Mouse (Mus musculus): ENCODE results near the gene Cntn1.

Gene Cntn1

DNA sequence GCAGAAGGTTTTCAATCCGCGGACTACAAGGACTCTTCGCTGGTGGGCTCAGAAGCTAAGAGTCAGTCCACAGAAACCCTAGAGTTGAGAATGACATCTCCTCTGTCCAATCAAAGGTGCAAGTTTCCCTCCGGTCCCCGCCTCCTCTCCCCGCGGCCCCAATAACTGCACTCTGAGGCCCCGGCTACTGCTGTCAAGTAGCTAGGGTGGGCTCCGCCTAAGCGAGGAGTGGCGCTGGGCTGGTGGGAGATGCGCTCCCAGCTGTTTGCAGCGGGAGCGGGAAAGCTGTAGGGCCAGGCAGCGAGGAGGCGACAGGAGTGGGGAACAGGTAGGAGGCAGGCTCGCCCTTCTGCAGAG is at the start of gene Cntn1:
Cntn1 (plus strand) TSS at position 170 of the 357 bp plus-strand sequence.
- DNase-seq (ENCODE audit: low spot score in 2 of 2): peak; percentile 87 to 88

DNA sequence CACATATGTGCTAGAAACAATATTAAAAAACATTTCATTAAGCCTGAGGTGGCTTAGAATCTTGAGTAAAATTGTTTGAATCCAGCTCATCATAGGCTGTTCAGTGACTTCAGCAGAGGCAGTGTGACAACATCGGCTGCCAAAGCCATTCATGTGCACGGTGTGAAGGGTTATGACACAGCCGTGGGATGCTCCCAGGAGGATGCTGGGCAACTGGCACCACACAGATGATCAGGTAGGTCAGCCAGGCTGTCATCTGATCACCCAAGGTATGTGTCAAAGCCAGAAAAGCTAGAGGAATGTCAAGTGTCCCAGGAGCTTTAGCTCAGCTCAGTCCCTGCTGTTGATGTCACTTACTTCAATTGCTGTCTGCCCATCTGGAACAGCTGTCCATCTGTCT is 49.5 kb upstream of the Cntn1 start:
- no peak for DNase-seq (ENCODE audit: low spot score in 2 of 2)

DNA sequence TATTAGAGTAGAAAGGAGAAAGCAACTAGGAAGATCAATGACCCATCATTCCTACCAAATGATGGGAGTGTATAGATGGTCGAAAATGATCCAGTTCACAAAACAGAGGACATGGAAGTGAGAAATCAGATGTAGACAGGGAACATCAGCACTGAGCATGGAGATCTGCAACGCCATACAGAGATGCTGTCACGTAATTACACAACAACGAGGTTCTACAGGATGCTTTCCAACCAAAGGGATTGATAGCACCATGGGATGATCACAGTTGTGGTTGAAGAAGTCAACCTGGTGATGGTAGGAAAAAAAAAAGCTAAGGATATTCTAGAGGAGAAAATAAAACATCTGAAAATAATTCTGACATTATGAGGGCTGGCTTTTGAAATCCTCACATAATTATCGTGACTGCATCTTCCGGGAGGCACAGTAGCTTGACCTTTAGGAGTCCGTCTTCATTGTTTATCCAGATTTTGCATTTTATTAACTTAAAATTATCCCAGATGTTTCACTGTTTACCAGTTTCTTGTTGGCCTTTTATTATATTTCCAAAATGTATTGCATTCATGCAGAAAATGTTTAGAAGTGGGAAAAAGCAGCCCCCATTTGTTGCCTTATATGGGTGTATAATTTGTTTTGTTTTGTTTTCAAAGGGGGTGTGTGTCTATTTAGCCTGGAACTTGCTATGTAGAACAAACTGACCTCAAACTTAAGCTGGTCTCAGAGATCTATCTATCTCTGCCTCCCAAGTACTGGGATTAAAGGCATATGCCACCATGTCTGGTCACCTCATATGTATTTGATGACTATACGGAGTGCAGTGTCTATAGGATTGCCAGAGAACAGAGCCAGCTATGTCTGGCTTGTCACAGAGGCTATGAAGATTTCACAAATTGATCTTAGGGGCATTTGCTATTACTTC is 38.5 kb upstream of the Cntn1 start:
- DNase-seq (ENCODE audit: low spot score in 2 of 2): no peak

DNA sequence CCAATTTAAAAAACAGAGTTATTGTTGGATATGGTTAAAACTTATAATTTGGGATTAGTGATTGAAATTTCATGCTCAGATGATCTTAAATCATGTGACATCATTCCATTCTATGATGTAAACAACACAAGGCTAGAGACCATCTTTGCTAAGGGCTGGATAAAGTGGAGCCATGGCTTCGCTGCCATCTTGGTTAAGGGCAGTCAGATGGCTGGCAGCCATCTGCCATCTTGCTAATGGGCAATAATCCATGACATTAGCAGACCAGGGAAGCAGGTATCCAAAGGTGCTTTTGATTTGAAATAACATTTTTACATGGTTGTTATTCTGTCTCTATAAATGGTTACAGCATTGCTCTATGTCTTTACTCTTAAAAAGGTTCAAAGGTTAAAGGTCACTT is 16.9 kb upstream of the Cntn1 start:
- no peak for DNase-seq (ENCODE audit: low spot score in 2 of 2)

DNA sequence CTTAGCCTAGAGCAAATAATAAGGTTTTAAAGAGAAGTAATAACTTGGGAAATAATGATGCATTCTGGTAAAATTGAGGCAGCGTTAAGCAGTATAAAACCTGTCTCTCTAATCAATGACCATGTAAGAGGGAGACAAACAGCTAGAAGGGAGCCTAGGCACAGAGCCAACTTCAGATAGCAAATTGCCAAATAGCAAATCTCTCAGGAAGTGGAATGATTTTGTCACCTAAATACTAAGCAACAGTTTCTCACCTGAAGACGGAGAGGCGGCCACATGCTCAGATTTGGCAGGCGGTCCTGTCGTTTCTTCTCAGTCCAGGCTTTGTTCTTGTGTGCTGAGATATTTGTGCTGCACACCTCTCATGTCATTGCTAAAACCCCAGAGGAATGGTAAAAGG is 8.4 kb upstream of the Cntn1 start:
- no peak for DNase-seq (ENCODE audit: low spot score in 2 of 2)

DNA sequence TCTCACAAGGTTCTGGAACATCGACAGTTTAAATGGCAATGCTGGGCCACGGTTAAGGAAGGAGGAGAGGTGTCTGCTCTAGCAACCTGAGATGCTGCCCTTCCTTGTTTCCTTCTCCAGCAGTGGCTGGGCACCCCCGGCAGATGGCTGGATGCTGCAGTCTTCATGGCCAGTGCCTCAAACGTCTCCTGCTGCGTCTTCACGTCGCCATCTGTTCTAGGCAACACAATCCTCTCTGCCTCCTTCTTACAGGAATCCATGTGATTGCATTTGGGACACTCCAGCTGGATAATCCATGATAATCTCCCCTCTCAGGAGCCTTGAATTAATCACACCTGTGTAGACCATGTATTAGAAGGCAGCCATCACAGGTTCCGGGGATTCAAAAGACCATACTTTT is 4.9 kb upstream of the Cntn1 start:
- DNase-seq (ENCODE audit: low spot score in 2 of 2): no peak

DNA sequence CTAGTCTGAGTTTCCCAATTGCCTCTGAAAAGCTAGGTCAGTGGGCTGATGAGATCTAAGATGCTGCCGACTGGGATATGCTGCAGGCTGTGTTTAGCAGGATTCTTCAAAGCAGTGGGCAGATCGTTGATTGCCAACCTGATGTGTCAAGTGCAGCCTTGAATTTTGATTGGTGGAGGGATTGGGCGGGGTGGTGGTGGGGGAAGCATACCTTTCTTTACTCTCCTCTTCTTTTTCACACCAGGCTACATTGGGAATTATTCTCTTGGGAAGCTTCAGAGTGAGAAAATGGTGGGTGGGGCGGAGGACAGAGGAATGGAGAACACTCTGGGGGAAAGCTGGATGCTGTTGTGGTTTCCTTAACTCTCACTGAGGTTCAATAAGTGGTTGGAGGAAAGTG is 2.9 kb upstream of the Cntn1 start:
- DNase-seq (ENCODE audit: low spot score in 2 of 2): no peak

DNA sequence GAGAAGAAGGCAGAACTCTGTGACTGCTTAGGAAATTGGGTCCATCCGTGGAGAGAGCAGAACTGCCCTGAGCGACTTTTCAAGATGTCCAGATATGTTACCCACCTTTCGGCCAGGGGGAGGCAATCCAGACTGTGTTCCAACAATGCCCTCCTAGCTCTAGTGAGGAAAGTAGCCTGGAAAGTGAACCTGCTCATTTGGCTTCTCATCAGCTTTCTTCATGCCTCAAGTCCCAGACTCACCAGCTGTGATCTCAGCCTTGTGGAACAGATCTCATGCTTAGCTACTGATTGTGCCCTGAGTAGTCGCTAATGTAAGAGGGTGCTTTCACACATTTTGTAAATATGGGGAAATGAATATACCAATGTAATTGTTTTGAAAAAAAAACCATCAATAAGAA is 2.4 kb upstream of the Cntn1 start:
- DNase-seq (ENCODE audit: low spot score in 2 of 2): no peak

DNA sequence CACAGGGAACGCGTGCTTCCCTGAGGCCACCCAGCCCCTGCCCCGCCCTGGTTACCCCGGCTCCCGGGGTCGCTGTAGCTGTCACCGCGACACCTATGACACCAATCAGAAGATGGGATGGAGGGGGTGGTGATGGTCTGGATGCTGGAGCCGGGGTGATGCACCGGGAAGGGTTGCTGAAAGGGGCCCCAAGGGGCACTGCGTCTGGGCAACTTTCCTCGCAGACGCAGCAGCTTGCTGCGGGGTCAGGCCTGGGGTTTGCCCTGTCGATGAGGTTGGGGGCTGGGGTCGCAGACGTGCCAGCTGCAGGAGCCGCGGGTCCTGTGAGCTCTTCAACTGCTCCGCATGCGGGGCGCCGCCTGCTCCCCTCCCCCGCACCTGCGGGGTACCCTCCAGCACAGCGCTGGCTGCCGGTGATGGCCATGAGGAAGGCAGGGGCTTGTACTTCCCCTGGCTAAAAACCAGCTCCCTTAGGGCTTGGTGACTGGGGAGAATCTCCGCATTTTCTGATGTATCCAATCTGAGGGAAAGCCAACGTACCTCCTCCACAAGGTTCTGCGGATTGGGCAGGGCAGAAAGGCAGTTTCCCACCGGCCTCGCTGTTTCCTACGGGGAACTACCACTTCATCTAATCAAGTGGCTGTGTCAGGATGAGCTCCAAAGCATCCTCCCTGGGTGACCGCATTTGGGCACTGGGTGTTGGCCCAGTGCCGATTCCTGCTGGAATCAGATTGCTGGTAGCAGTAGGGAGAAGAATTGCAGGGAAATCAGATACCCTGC is 578 bp downstream of the Cntn1 start:
- peak; percentile 45 to 51 for DNase-seq (ENCODE audit: low spot score in 2 of 2)

DNA sequence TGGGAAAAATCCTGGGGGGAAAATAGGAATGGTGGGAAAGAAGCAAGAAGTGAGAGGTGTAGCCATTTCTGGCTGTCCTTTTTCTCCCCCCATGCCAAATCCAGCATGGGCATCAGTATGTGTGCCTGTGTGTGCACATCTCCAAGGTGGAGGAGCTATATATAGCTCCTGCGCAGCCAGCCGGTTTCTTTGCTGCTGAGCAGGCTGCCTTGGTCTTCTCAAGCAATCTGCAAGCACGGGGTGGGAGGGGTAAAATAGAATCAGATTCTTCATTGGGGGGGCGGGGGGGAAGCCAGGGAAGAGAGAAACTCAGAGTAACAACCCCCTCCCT is 1.1 kb downstream of the Cntn1 start:
- peak; percentile 40 to 51 for DNase-seq (ENCODE audit: low spot score in 2 of 2)

DNA sequence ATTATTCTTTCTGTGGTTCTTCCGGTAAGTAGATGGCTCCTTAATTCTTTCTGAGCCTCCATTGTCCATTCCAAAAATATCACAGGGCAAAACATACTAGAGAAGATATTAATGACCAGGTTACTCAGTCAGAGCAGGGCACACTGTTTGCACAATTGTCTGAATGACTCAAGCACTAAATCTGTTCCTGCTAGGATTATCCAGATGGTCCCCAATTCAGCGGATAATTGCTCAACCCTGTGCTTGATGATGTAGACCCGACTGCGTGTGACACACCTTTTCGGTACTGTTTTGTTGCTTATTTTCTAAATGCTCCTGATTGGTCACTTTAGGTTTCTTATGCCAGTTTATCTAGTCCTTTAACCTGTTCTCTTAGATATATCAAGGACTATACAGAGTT is 6.6 kb downstream of the Cntn1 start:
- DNase-seq (ENCODE audit: low spot score in 2 of 2): no peak

DNA sequence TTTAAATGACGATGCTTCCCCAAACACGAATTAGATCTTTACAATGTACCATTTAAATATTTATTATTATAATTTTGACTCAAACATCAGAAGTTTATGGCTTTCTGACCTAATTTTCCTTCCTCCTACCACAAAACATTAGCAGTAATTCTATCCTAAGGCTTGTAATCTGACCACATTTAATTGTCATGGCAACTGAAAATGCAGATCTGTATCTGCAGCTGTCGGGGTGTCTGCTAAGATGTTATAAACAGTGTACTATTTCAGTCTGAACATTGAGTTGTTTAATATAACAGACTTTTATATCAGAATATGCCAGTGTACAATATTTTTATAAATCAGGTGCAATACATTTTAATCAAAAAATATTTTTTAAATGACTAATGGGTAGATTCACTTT is 10.0 kb downstream of the Cntn1 start:
- DNase-seq (ENCODE audit: low spot score in 2 of 2): no peak

DNA sequence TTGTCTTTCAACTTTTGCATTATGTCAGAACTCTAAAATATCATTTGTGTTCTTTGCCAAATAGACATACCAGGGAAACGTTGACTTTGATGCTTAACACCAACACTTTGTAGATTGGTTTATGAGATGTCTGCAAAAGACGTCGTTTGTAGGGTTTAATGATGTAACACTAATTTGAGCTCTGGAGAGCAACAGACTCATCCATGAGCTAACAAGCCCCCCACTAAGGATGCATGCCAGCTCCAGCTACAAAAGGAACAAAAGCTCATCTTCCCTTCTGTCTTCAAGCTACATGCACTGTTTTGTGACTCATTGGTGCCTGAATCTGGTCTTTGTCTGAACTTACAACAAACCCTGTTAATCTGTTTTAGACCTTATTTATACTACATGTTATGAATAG is 28.5 kb downstream of the Cntn1 start:
- DNase-seq (ENCODE audit: low spot score in 2 of 2): no peak

DNA sequence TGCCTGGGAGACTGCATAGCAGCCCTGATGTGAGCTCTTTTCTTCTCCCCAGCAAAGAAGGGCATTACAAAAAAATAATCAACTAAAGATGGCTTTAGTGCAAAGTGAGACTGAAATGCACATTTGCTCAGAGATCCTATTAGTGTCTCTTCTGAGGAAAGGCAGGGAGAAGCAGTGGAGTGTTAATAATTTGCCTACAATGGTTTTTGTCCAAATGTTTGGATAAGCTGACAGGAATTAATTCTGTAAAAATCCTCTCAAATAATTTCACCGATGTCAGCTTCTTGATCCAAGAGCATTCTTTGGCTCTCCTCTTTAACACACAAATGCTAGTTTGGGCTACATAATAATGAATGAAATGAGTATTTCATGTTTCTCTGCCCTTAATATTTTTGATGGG is 34.9 kb downstream of the Cntn1 start:
- no peak for DNase-seq (ENCODE audit: low spot score in 2 of 2)

DNA sequence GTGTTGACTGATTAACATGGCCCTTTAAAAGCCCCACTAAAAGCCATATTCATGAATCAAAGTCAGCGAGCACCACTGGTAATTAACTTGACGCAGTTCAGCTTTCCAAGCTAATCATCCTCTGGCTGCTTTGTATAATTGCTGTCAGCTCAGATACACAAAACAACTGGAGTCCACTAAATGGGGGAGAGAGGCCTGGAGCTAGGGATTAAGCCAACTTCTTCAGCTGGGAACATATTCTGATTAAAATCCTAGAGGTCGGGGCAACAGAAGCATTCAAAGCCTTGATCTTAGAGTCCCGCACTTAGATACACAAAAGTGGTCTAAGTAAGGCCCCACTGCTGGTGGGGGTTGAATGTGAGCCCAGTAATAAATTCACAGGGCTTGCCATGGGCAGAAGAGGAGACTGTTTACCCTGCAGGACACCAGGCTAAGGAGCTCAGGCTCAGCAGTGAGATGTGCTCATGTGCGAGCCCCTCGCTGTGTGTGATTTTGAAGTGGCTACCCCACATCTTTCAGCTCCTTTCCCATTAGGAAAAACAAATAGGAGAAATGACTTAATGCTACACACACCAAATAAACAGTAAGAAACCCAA is 36.8 kb downstream of the Cntn1 start:
- no peak for DNase-seq (ENCODE audit: low spot score in 2 of 2)

DNA sequence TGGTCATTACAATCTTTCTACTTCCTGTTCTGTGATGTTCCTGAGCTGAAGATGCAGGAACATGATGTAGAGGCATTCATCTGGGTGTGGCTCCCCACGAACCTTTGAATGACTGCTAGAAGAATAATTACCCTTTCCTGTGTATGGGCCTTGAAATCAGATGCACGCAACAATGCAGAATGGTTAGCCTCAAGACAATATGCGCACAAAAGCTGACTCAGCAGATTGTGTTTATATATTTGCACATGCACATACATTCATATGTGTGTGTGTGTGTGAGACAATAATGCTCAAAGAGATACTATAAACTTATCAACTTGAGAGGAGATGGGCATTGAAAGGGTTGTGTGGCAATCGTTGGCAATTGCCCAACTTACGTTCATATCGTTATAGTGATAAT is 39.8 kb downstream of the Cntn1 start:
- no peak for DNase-seq (ENCODE audit: low spot score in 2 of 2)

DNA sequence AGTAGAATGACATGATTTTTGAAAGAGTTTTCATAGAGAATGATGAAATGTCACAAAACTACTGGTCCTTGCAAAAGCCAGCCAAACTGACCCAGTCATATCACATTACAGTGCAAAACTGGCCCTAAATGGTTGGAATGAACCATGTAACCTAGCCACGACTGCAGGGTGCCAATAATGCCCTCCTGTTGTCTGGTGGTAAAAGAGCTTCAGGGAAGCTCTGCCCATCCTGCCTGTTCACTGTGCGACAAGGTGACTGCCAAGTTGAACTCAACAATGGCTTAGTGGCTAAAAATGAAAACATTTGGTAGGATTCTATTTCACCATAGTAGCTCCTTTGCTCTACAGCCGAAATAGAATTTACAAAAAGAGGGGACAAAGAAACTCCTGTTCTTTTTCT is 41.1 kb downstream of the Cntn1 start:
- no peak for DNase-seq (ENCODE audit: low spot score in 2 of 2)

DNA sequence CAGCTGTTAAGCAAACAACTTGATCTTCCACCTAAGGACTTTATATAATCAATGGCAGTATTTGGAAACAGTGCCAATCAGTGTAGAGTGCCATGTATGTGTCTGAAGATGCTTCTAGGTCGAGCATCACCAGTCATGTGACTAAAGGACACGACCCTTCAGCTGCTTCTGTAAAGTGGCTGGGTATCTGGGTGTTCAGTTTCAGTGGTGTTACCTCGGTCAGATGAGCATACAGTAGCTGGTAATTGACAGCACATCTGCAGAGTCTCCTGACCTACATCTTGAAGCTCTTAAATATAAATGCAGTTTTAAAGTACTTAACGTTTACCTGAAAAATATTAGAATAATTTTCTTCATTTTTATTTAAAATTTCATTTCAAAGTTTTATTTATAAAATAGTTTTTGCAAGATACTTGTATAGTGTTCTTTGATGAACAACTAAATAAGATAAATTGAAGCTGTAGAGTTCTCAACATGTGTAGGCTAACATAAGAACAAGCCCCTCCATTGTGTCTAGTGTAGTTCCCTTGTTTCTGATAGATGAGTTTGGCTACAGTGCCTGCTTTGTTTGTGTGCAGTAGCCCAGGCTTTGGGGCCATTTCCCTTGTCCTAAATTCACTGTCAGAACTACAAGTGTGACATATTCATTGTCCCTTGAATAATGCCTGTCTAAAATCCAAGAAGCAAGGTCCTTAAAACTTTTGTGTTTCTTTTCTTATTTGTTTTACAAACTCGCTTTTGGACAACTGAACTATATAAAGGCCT is 48.6 kb downstream of the Cntn1 start:
- DNase-seq (ENCODE audit: low spot score in 2 of 2): no peak

DNA sequence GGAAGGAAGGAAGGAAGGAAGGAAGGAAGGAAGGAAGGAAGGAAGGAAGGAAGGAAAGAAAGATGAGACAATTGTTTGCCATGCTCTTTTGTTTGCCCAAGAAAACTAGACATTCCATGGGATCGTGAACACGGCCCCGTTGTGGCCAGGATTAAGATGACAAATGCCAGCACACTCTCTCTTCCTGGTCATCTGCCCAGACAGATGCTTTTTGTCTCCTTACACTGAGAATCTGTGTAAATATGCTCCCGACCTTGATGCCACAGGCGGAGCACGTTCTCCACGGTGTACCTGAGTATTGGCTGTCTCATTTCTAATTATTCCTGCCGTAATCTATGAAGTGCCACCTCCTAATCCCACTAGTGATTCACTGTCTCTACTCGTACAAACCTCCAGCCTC is 51.0 kb downstream of the Cntn1 start:
- no peak for DNase-seq (ENCODE audit: low spot score in 2 of 2)

DNA sequence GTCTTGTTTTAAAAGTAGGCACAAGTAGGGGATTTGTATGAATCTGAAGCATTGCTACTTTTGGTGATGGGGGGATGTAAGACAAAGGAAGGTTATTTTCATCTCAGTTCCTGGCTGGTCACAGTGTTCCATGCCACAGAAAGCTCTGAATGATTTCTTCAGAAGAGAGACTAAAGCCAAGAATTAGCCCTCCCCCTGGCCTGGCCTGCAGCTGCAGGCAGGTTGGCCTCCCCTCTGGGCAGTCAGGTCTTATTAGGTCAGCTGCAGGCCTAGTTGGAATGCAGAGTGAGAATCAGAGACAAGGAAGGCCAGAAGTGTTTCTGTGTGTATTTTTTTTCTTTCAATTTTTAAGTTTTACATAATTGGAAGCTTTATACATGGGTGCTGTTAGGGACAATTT is 61.5 kb downstream of the Cntn1 start:
- no peak for DNase-seq (ENCODE audit: low spot score in 2 of 2)

DNA sequence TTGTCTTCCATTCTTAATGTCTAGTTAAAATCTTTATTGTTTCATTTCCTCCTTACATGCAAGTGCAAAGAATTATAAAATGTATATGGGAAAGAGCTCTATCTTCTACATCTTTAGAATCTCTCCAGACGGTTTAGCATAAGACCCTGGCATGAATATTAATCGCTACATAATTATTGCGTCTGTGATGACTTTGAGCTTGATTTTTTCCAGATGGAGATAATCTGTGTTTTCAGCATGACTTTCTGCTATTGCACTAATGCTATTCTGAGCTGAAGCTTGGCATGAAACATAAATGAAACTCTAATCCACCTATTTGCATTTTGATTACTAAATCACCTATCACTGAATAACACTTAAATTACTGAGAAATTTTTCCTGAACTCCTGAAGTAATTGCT is 82.0 kb downstream of the Cntn1 start:
- DNase-seq (ENCODE audit: low spot score in 2 of 2): no peak

DNA sequence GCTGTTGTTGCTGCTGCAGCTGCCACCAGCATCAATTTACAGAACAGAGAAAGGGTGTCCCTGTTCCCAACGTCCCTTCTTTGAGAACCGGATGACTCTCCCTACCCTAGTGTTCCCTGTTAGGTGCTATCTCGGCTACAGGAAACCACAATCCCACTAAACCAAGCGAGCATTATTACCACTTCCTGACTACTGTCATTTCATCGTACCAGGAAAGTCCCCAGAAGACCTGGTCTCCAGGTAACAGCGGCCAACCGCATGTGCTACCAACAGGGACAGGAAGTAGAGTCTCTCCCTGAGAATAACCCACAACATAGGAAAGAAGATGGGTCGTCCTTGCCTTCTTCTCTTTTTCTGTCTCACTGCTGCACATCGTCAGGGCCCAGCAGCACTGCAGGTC is 83.3 kb downstream of the Cntn1 start:
- no peak for DNase-seq (ENCODE audit: low spot score in 2 of 2)

All from frontal cortex, postnatal 14 days (tissue).